Mouse (Mus musculus) limb, embryonic 11.5 days (tissue): ENCODE results near the gene Adssl1. TPM values are rescaled to one million over a fixed set of nuclear protein-coding genes. Genes with fewer than 3 reads are reported as not detected.

Source experiments
- ATAC-seq: fragments of 200-750 bp; cut with Nextera tagmentation; 2 replicates; pipeline ENCODE4 v1.8.0; 2017; ENCODE audit warnings: low read depth; ENCODE audit not compliant: insufficient number of reproducible peaks, low FRiP score, low TSS enrichment
- DNase-seq: peaks from one replicate; pipeline ENCODE4 v3.0.0-alpha.2; 2015; ENCODE audit warnings: low spot score
- H3K27ac ChIP-seq: fragments of 300-500 bp; sonication (generic); replicated peaks from 2 replicates; pipeline ENCODE4 v1.5.1; 2014; ENCODE audit warnings: low read depth, mild to moderate bottlenecking, low read length
- H3K27me3 ChIP-seq: fragments of 300-500 bp; sonication (generic); 2 replicates; pipeline ENCODE4 v1.6.1; 2014; ENCODE audit warnings: mild to moderate bottlenecking, low read length, mixed read lengths; ENCODE audit not compliant: control insufficient read depth, insufficient read depth
- H3K36me3 ChIP-seq: fragments of 300-500 bp; sonication (generic); 2 replicates; pipeline ENCODE4 v1.6.1; 2014; ENCODE audit warnings: mild to moderate bottlenecking, low read length, moderate library complexity, mixed read lengths; ENCODE audit not compliant: control insufficient read depth, insufficient read depth
- H3K4me1 ChIP-seq: fragments of 300-500 bp; sonication (generic); 2 replicates; pipeline ENCODE4 v1.6.1; 2014; ENCODE audit warnings: low read length, mixed read lengths; ENCODE audit not compliant: control insufficient read depth, insufficient read depth
- H3K4me2 ChIP-seq: fragments of 300-500 bp; sonication (generic); 2 replicates; pipeline ENCODE4 v1.6.1; 2014; ENCODE audit warnings: low read depth, mild to moderate bottlenecking, moderate library complexity; ENCODE audit not compliant: severe bottlenecking
- H3K4me3 ChIP-seq: fragments of 300-500 bp; sonication (generic); 2 replicates; pipeline ENCODE4 v1.5.1; 2014; ENCODE audit warnings: low read depth, low read length
- H3K9ac ChIP-seq: fragments of 300-500 bp; sonication (generic); 2 replicates; pipeline ENCODE4 v1.6.1; 2014; ENCODE audit warnings: mild to moderate bottlenecking, low read length
- H3K9me3 ChIP-seq: fragments of 300-500 bp; sonication (generic); 2 replicates; pipeline ENCODE4 v1.6.1; 2016; ENCODE audit warnings: low read length; ENCODE audit not compliant: control insufficient read depth
- WGBS: fragments of 180-500 bp; shearing (Covaris S2); extraction: QIAGEN DNeasy Blood & Tissue Kit; methylation state at CpG from one replicate; pipeline ENCODE4 v1.1.7; 2014; 5-methylcytosine and 5-hydroxymethylcytosine counted together
- polyA plus RNA-seq: library from polyadenylated mRNA; unstranded; fragments of >200 nt; fragmentation: Nextera tagmentation; extraction: Ambion mirVana; gene quantifications from 2 replicates; pipeline ENCODE4 v1.2.1, GENCODE M21; 2014

The Adssl1 gene
- polyA plus RNA-seq, 1 experiment from 2014 or later: 4.4 TPM

GRCm38 (mm10) chr12:112632084-112632777, 12.4 kb downstream of the Adssl1 start:
- 77% methylated on average over 11 of the region's 11 CpGs for WGBS
- no peaks in the 10 kb centered on the region for H3K9me3 ChIP-seq
- H3K4me3 ChIP-seq: no peak overlapping the region
- ATAC-seq (no peak), DNase-seq (no peak)
- H3K36me3 ChIP-seq: no peaks in the 10 kb centered on the region
- no peak overlapping the region for H3K9ac ChIP-seq
- H3K4me1 ChIP-seq: peaks cover 11% of the 10 kb centered on the region; the same call in 1 of the 2 replicates
- no peak overlapping the region for H3K27ac ChIP-seq
- H3K4me2 ChIP-seq: no peak overlapping the region
- H3K27me3 ChIP-seq: no peaks in the 10 kb centered on the region

GRCm38 (mm10) chr12:112632907-112633306, 13.1 kb downstream of the Adssl1 start:
- Histone ChIP-seq H3K4me3 (no peak overlapping the region), H3K27me3 (no peaks in the 10 kb centered on the region), H3K4me1 (peaks cover 11% of the 10 kb centered on the region; the same call in 1 of the 2 replicates), H3K9me3 (no peaks in the 10 kb centered on the region), H3K27ac (no peak overlapping the region), H3K4me2 (no peak overlapping the region), H3K9ac (no peak overlapping the region), H3K36me3 (no peaks in the 10 kb centered on the region)
- no peak for DNase-seq
- no peak for ATAC-seq
- 81% methylated on average over 5 of the region's 5 CpGs for whole genome bisulfite sequencing

- WGBS: 69% methylated on average over 9 of the region's 9 CpGs
- Histone ChIP-seq H3K27me3 (no peaks in the 10 kb centered on the region), H3K4me2 (no peak overlapping the region), H3K4me1 (peaks cover 6% of the 10 kb centered on the region; the same call in 1 of the 2 replicates), H3K9ac (no peak overlapping the region), H3K36me3 (no peaks in the 10 kb centered on the region), H3K4me3 (no peak overlapping the region), H3K27ac (no peak overlapping the region), H3K9me3 (no peaks in the 10 kb centered on the region)
- DNase-seq (no peak), ATAC-seq (no peak)
Observed at GRCm38 (mm10) chr12:112633686-112634085, 13.8 kb downstream of the Adssl1 start.

- Histone ChIP-seq H3K36me3 (no peaks in the 10 kb centered on the region), H3K4me2 (no peak overlapping the region), H3K4me1 (no peaks in the 10 kb centered on the region), H3K4me3 (no peak overlapping the region), H3K9ac (no peak overlapping the region), H3K9me3 (no peaks in the 10 kb centered on the region), H3K27me3 (no peaks in the 10 kb centered on the region), H3K27ac (no peak overlapping the region)
- 81% methylated on average over 10 of the region's 10 CpGs for WGBS
- ATAC-seq: no peak
- DNase-seq: no peak
Observed at GRCm38 (mm10) chr12:112639526-112639925, 19.7 kb downstream of the Adssl1 start.

- H3K9me3 ChIP-seq: no peaks in the 10 kb centered on the region
- H3K4me2 ChIP-seq: no peak overlapping the region
- DNase-seq (no peak), ATAC-seq (no peak)
- H3K36me3 ChIP-seq: peaks cover 1% of the 10 kb centered on the region; the same call in 1 of the 2 replicates
- peaks cover 7% of the 10 kb centered on the region; the same call in 1 of the 2 replicates for H3K4me1 ChIP-seq
- no peak overlapping the region for H3K27ac ChIP-seq
- no peaks in the 10 kb centered on the region for H3K27me3 ChIP-seq
- 91% methylated on average over 6 of the region's 6 CpGs for WGBS
- no peak overlapping the region for H3K9ac ChIP-seq
- H3K4me3 ChIP-seq: no peak overlapping the region
Observed at GRCm38 (mm10) chr12:112643126-112643525, 23.3 kb downstream of the Adssl1 start.

- ATAC-seq (peak; percentile 97), DNase-seq (peak; percentile 99)
- no peaks in the 10 kb centered on the region for H3K9me3 ChIP-seq
- peak within 1 kb of the TSS; percentile 77 for H3K27ac ChIP-seq
- peak within 1 kb of the TSS; percentile 64 for H3K4me3 ChIP-seq
- peaks cover 11% of the 10 kb centered on the region; the same call in 1 of the 2 replicates for H3K36me3 ChIP-seq
- H3K9ac ChIP-seq: peak within 1 kb of the TSS; percentile 82
- WGBS: 1% methylated on average over 45 of the region's 46 CpGs
- H3K27me3 ChIP-seq: no peaks in the 10 kb centered on the region
- H3K4me2 ChIP-seq: peak within 1 kb of the TSS; percentile 94
- peaks cover 7% of the 10 kb centered on the region; the same call in 1 of the 2 replicates for H3K4me1 ChIP-seq
Observed at GRCm38 (mm10) chr12:112644180-112644854, 24.5 kb downstream of the Adssl1 start, which contains the start of gene Siva1. Gene Siva1 (plus strand): TSS chr12:112644679.

- under 1% methylated on average over 57 of the region's 75 CpGs for WGBS
- no peaks in the 10 kb centered on the region for H3K27me3 ChIP-seq
- H3K9ac ChIP-seq: peak overlapping the region; percentile 82
- no peaks in the 10 kb centered on the region for H3K9me3 ChIP-seq
- no peak for DNase-seq
- H3K27ac ChIP-seq: peak overlapping the region; percentile 77
- peak overlapping the region; percentile 64 for H3K4me3 ChIP-seq
- peaks cover 14% of the 10 kb centered on the region; the same call in 1 of the 2 replicates for H3K36me3 ChIP-seq
- peak overlapping the region; percentile 94 for H3K4me2 ChIP-seq
- peak; percentile 24 for ATAC-seq
- peaks cover 7% of the 10 kb centered on the region; the same call in 1 of the 2 replicates for H3K4me1 ChIP-seq
Observed at GRCm38 (mm10) chr12:112644855-112645506, 25.1 kb downstream of the Adssl1 start.

- Histone ChIP-seq H3K4me2 (peak overlapping the region; percentile 94; the same call in 1 of the 2 replicates), H3K9ac (0 out of 2 replicates have a peak overlapping the region, but pooled peaks have one; percentile 32), H3K9me3 (no peaks in the 10 kb centered on the region), H3K4me3 (peak overlapping the region; percentile 64), H3K27me3 (no peaks in the 10 kb centered on the region), H3K36me3 (peaks cover 14% of the 10 kb centered on the region; the same call in 1 of the 2 replicates), H3K27ac (no peak overlapping the region), H3K4me1 (peaks cover 7% of the 10 kb centered on the region; the same call in 1 of the 2 replicates)
- DNase-seq (no peak), ATAC-seq (no peak)
- WGBS: 61% methylated on average over 6 of the region's 6 CpGs
Observed at GRCm38 (mm10) chr12:112646139-112646538, 26.3 kb downstream of the Adssl1 start.
